Mouse (Mus musculus): Measurements from ENCODE around the gene Ypel5. TPM values are rescaled to one million over a fixed set of nuclear protein-coding genes. Genes with fewer than 3 reads are reported as not detected.

The Ypel5 gene
- polyA plus RNA-seq, 1 experiment from 2014 or later, result 116 TPM

DNA sequence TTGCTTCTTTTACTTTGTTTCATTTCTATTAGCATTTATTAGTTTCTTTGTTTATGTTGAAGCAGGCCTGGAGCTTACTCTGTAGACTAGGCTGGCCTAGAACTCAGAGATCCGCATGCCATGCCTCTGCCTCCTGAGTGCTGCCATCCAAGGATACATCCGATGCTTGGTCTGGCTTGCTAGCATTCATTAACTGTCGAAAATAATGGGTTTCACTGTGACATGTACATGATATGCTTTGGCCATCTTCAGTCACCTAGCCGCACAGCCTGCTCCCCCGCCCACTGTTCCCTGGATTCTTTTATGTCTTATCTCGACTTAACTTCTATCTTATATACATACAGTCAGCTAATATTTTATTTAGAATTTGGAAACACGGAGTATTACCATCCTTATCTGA is 60.8 kb downstream of the Ypel5 start:
- Histone ChIP-seq H3K4me3 (replicated peaks; ENCODE audit: low read length) (no peak overlapping the region), H3K27me3 (replicated peaks; ENCODE audit: control insufficient read depth, insufficient read depth, low read length) (no peaks in the 10 kb centered on the region), H3K4me1 (replicated peaks; ENCODE audit: control insufficient read depth, insufficient read depth, low read length) (no peaks in the 10 kb centered on the region), H3K4me2 (ENCODE audit: low read length) (no peak overlapping the region), H3K27ac (ENCODE audit: low read length) (no peak overlapping the region), H3K9me3 (ENCODE audit: control insufficient read depth, low read length) (no peaks in the 10 kb centered on the region), H3K36me3 (ENCODE audit: control insufficient read depth, insufficient read depth) (no peaks in the 10 kb centered on the region), H3K9ac (replicated peaks; ENCODE audit: low read depth, low read length) (no peak overlapping the region)
- WGBS, result 93% methylated on average over 7 of the region's 7 CpGs
- ATAC-seq, result no peak

DNA sequence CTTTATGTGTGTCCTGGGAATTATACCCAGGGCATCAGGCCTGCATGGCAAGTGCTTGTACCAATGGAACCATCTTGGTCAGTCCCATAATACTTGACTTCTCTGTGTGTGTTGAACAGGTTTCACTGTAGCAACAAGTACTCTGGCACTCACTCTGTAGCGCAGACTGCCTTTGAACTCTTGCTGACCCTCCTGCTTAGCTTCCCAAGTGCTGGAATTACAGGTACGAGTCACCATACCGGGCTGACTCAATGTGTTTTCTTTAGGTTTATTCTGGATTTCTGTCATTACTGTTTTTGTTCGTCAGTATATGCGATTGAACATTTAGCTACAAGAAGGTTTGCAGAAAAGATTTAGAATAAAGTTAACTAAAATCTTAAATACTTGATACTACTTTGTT is 61.7 kb downstream of the Ypel5 start:
- Histone ChIP-seq H3K9me3 (ENCODE audit: control insufficient read depth, low read length) (no peaks in the 10 kb centered on the region), H3K36me3 (ENCODE audit: control insufficient read depth, insufficient read depth) (no peaks in the 10 kb centered on the region), H3K4me3 (replicated peaks; ENCODE audit: low read length) (no peak overlapping the region), H3K27me3 (replicated peaks; ENCODE audit: control insufficient read depth, insufficient read depth, low read length) (no peaks in the 10 kb centered on the region), H3K4me1 (replicated peaks; ENCODE audit: control insufficient read depth, insufficient read depth, low read length) (no peaks in the 10 kb centered on the region), H3K27ac (ENCODE audit: low read length) (no peak overlapping the region), H3K4me2 (ENCODE audit: low read length) (no peak overlapping the region), H3K9ac (replicated peaks; ENCODE audit: low read depth, low read length) (no peak overlapping the region)
- 89% methylated on average over 5 of the region's 5 CpGs for WGBS
- no peak for ATAC-seq

DNA sequence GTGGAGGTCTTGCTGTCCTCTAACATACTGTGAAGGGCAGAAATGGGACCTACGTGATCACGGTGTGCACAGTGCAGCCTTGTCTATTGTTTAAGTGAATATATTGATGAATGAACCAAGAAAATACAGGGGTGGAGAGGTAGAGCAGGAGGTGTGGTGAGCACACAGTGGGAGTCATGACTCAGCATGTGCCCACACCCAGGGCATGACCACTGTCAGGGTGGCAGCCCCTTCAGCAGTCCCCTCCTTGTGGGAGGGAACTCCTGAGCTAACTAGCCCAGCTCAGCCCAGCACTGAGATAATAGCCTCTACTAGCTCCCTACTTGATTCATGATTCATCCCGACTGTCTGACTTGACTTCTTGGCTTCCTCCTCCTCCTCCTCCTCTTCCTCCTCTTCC is 62.5 kb downstream of the Ypel5 start:
- no peak overlapping the region for H3K9ac ChIP-seq (replicated peaks; ENCODE audit: low read depth, low read length)
- WGBS, result 59% methylated on average over 3 of the region's 3 CpGs
- no peak for ATAC-seq
- no peaks in the 10 kb centered on the region for H3K9me3 ChIP-seq (ENCODE audit: control insufficient read depth, low read length)
- H3K4me2 ChIP-seq (ENCODE audit: low read length), result no peak overlapping the region
- no peak overlapping the region for H3K4me3 ChIP-seq (replicated peaks; ENCODE audit: low read length)
- no peaks in the 10 kb centered on the region for H3K4me1 ChIP-seq (replicated peaks; ENCODE audit: control insufficient read depth, insufficient read depth, low read length)
- H3K27me3 ChIP-seq (replicated peaks; ENCODE audit: control insufficient read depth, insufficient read depth, low read length), result no peaks in the 10 kb centered on the region
- H3K36me3 ChIP-seq (ENCODE audit: control insufficient read depth, insufficient read depth), result no peaks in the 10 kb centered on the region
- H3K27ac ChIP-seq (ENCODE audit: low read length), result no peak overlapping the region

Other genes with a start within 250 kb of the Ypel5 start
- 2.0 and 4.7 TPM in 2 replicates for gene Alk, start 231.8 kb upstream of the Ypel5 start, polyA plus RNA-seq (2015; fragmentation: Nextera tagmentation; extraction: Ambion mirVana)
- gene Lbh, start 81.9 kb downstream of the Ypel5 start, polyA plus RNA-seq (2015; fragmentation: Nextera tagmentation; extraction: Ambion mirVana), result 4.3 TPM in 2 replicates

All from forebrain, embryonic 16.5 days (tissue).